Mouse (Mus musculus) ES-Bruce4 (cell line): ENCODE results near the gene Xpnpep3.

Experiments
- CTCF ChIP-seq: IDR thresholded peaks from one replicate; pipeline ENCODE4 v1.8.1; 2011; ENCODE audit warnings: low read depth, low read length
- EP300 ChIP-seq: IDR thresholded peaks from 2 replicates; pipeline ENCODE4 v1.6.1; 2011; ENCODE audit warnings: low read depth, low read length; ENCODE audit not compliant: insufficient read depth
- POLR2A ChIP-seq: IDR thresholded peaks from one replicate; pipeline ENCODE4 v1.8.1; 2011; ENCODE audit warnings: low read length; ENCODE audit not compliant: insufficient read depth

GRCm38 (mm10) chr15:81399297-81399637 is 671 bp upstream of the Xpnpep3 start:
- TF ChIP-seq CTCF = no peak
- no peak for TF ChIP-seq POLR2A
- TF ChIP-seq EP300 = no peak
